Mouse (Mus musculus) myocyte (in vitro differentiated cells): ENCODE data around the gene Slc25a22.

Source experiments
- CEBPB ChIP-seq: IDR thresholded peaks from 2 replicates; pipeline ENCODE4 v1.6.1; 2011; ENCODE audit warnings: mild to moderate bottlenecking, moderate library complexity; ENCODE audit not compliant: poor library complexity, insufficient read depth, severe bottlenecking
- MAX ChIP-seq: IDR thresholded peaks from one replicate; pipeline ENCODE4 v1.6.1; 2011; ENCODE audit warnings: low read depth, mild to moderate bottlenecking, control low read depth
- MYOG ChIP-seq, 3 experiments: IDR thresholded peaks; one replicate each; pipeline ENCODE4 v1.6.1; 2011; ENCODE audit warnings: control low read depth in 2 of 3, low read depth in 2 of 3, mild to moderate bottlenecking in 2 of 3; ENCODE audit not compliant: insufficient read length in 2 of 3, control insufficient read depth in 1 of 3, insufficient read depth in 1 of 3
- POLR2A ChIP-seq: IDR thresholded peaks from one replicate; pipeline ENCODE4 v1.6.1; 2011; ENCODE audit warnings: low read depth, mild to moderate bottlenecking, control low read depth, moderate library complexity; ENCODE audit not compliant: insufficient read length
- REST ChIP-seq: IDR thresholded peaks from one replicate; pipeline ENCODE4 v1.6.1; 2011; ENCODE audit warnings: mild to moderate bottlenecking, control low read depth, moderate library complexity; ENCODE audit not compliant: insufficient read depth, insufficient read length

GRCm38 (mm10) chr7:141429310-141429709 lies 8.4 kb downstream of the Slc25a22 start, which contains the start of gene Cend1:
- no peak for TF ChIP-seq POLR2A
- no peak for TF ChIP-seq REST
- no peak for TF ChIP-seq MAX
- TF ChIP-seq MYOG (IDR thresholded peaks at IDR 0.05; ENCODE audit: control insufficient read depth in 1 of 3, insufficient read depth in 1 of 3, insufficient read length in 2 of 3, low read depth in 2 of 3) = no peak
- no peak for TF ChIP-seq CEBPB
